Mouse (Mus musculus): ENCODE data around the gene Rassf1. TPM values are rescaled to one million over a fixed set of nuclear protein-coding genes. Genes with fewer than 3 reads are reported as not detected.
A peak's percentile ranks its signal among the peaks of the same experiment; 100 is the strongest.

The Rassf1 gene
- polyA plus RNA-seq, 1 experiment from 2014 or later, result 44.2 TPM

DNA sequence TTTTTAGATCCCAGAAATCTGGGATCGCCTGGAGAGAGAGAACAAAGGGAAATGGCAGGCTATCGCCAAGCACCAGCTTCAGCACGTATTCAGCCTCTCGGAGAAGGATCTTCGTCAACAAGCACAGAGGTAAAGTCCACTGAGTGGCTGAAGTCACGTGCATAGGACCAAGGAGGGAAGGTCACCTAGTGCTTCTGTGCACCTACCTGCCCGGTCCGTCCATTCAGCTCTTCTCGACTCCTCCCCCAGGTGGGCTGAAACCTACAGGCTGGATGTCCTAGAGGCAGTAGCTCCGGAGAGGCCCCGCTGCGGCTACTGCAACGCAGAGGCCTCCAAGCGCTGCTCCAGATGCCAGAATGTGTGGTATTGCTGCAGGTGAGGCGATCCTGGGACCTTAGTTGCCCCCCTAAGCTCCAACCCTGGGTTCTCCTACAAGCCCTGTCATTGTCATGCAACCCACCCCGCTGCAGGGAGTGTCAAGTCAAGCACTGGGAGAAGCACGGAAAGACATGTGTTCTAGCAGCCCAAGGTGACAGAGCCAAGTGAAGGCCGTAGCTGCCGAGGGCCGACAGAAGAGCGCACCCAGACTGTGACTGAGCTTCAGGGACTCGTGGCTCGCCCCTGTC lies 751 bp upstream of the Rassf1 start:
- H3K4me3 ChIP-seq (ENCODE audit: low read depth, low read length), result peak overlapping the region; percentile 46; the same call in 1 of the 2 replicates
- DNase-seq (ENCODE audit: low spot score), result peak; percentile 72
- peak overlapping the region; percentile 78 for H3K4me2 ChIP-seq (replicated peaks; ENCODE audit: low read depth)
- WGBS, result 44% methylated on average over 23 of the region's 23 CpGs
- peak; percentile 5; the same call in 1 of the 2 replicates for ATAC-seq (ENCODE audit: low FRiP score, low TSS enrichment)
- TF ChIP-seq CTCF (IDR thresholded peaks at IDR 0.05; ENCODE audit: low read depth), result no peak
- no peak for TF ChIP-seq EP300 (optimal IDR thresholded peaks at IDR 0.05)
- no peaks in the 10 kb centered on the region for H3K9me3 ChIP-seq (ENCODE audit: control insufficient read depth, low read length)
- H3K36me3 ChIP-seq (ENCODE audit: control insufficient read depth, insufficient read depth, low read length), result no peaks in the 10 kb centered on the region
- peak overlapping the region; percentile 59; the same call in 1 of the 2 replicates for H3K9ac ChIP-seq (ENCODE audit: low read length)
- H3K27ac ChIP-seq (replicated peaks), result peak overlapping the region; percentile 69; the same call in 1 of the 2 replicates
- no peaks in the 10 kb centered on the region for H3K27me3 ChIP-seq (ENCODE audit: control insufficient read depth, insufficient read depth, low read length)
- H3K4me1 ChIP-seq (replicated peaks; ENCODE audit: control insufficient read depth, insufficient read depth), result peaks cover 16% of the 10 kb centered on the region

DNA sequence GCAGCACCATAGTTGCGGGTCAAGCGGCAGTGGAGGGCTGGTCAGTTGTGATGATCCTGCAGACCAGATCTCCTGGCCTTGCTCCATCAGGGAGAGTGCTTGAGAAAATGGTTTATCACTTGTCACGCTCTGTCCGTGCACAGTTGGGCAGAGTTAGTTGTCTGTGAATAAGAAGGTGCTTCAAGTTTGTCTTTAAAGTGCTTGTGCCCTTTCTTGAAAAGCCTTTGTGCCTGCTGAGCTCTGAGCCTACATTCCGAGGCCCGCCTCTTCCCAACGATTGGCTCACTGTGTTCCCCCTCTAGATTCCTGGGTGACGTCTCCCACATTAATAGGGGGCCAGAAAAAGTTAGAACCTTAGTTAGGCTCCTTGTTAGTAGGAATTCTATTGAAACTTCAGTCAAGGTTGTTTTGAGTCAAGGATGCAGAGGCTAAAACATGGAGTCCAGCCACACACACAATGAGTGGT lies 568 bp downstream of the Rassf1 start:
- H3K27me3 ChIP-seq (ENCODE audit: control insufficient read depth, insufficient read depth, low read length), result no peaks in the 10 kb centered on the region
- ATAC-seq (ENCODE audit: low FRiP score, low TSS enrichment) (no peak), DNase-seq (ENCODE audit: low spot score) (no peak)
- peaks cover 24% of the 10 kb centered on the region for H3K4me1 ChIP-seq (replicated peaks; ENCODE audit: control insufficient read depth, insufficient read depth)
- H3K4me2 ChIP-seq (replicated peaks; ENCODE audit: low read depth), result peak overlapping the region; percentile 78
- TF ChIP-seq EP300 (optimal IDR thresholded peaks at IDR 0.05), result no peak
- no peak for TF ChIP-seq CTCF (IDR thresholded peaks at IDR 0.05; ENCODE audit: low read depth)
- H3K9me3 ChIP-seq (ENCODE audit: control insufficient read depth, low read length), result no peaks in the 10 kb centered on the region
- peak overlapping the region; percentile 46 for H3K4me3 ChIP-seq (ENCODE audit: low read depth, low read length)
- no peaks in the 10 kb centered on the region for H3K36me3 ChIP-seq (ENCODE audit: control insufficient read depth, insufficient read depth, low read length)
- H3K27ac ChIP-seq (replicated peaks), result peak overlapping the region; percentile 69
- WGBS, result 11% methylated on average over 8 of the region's 8 CpGs
- H3K9ac ChIP-seq (ENCODE audit: low read length), result peak overlapping the region; percentile 59

DNA sequence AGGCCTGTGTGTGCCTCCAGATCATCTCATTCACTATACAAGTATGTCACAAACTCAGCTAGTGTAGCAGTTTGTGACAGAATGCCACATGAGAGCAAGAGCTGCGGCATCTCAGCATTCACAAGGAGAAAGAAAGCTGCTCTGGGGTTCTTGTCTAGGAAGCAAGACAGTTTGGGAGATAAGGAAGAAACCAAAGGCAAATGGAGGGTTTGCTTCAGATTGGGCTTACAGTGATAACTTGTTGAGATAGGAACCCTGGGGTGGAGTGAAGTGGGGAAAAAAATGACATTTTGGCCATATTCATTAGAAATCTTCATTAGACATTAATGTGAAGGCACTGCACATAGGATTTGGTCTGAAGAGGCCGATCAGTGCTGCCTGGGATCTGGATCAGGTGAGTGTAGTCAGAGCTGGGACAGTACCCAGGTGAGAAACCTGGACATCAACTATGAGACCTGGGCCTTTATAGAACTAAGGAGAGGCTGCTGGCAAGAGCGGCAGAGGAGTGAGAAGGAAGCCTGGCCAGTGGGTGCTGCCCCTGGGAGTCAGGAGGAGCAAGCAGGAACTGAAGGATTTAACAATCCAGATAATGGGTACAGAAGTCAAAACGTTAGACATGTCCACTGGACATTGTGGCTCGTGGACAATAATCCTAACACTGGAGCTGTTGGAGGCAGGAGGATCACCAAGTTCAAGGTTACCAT lies 1.5 kb downstream of the Rassf1 start:
- TF ChIP-seq EP300 (optimal IDR thresholded peaks at IDR 0.05) (no peak), CTCF (IDR thresholded peaks at IDR 0.05; ENCODE audit: low read depth) (no peak)
- Histone ChIP-seq H3K9ac (ENCODE audit: low read length) (no peak overlapping the region), H3K36me3 (ENCODE audit: control insufficient read depth, insufficient read depth, low read length) (peaks cover 7% of the 10 kb centered on the region), H3K27me3 (ENCODE audit: control insufficient read depth, insufficient read depth, low read length) (no peaks in the 10 kb centered on the region), H3K4me1 (replicated peaks; ENCODE audit: control insufficient read depth, insufficient read depth) (peaks cover 22% of the 10 kb centered on the region), H3K27ac (replicated peaks) (peak overlapping the region; percentile 69; the same call in 1 of the 2 replicates), H3K9me3 (ENCODE audit: control insufficient read depth, low read length) (no peaks in the 10 kb centered on the region), H3K4me3 (ENCODE audit: low read depth, low read length) (no peak overlapping the region), H3K4me2 (replicated peaks; ENCODE audit: low read depth) (peak overlapping the region; percentile 78; the same call in 1 of the 2 replicates)
- no peak for ATAC-seq (ENCODE audit: low FRiP score, low TSS enrichment)
- no peak for DNase-seq (ENCODE audit: low spot score)
- 73% methylated on average over 5 of the region's 5 CpGs for WGBS

DNA sequence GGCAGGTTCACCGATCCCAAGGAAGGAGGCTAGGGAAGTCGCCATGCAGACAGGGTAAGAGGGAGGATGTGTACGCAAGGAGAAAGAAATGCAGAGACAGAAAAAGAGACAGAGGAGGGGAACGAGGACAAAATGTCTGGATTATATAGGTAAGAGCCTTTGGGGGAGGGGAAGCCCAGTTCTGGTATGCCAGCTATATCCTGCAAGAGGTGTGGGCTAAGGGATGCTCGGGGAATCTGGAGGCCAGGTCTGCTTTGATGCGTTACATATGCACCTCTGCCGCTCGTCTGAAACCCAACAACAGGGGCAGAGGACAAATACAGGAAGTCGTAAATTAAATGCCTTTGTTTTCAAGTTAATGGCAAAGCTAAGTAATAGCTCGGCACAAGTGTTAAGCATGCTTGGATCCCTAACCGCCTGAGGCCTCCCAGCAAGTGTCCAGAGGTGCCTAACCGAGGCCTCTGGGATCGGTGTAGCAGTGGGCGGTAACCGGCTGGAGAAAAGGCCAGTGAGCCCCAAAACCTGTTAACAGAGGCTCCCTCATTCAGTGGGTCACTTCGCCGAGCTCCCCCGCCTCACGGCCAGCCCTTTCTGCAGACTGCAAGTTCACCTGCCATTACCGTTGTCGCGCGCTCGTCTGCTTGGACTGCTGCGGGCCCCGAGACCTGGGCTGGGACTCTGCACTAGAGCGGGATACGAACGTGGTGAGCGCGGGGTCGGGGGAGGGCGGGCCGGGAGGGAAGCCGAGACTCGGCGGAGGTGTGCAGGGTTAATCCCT lies 2.4 kb downstream of the Rassf1 start:
- Histone ChIP-seq H3K36me3 (ENCODE audit: control insufficient read depth, insufficient read depth, low read length) (peaks cover 16% of the 10 kb centered on the region), H3K4me3 (ENCODE audit: low read depth, low read length) (peak overlapping the region; percentile 69), H3K4me2 (replicated peaks; ENCODE audit: low read depth) (peak overlapping the region; percentile 83), H3K9ac (ENCODE audit: low read length) (peak overlapping the region; percentile 58), H3K27me3 (ENCODE audit: control insufficient read depth, insufficient read depth, low read length) (no peaks in the 10 kb centered on the region), H3K9me3 (ENCODE audit: control insufficient read depth, low read length) (no peaks in the 10 kb centered on the region), H3K27ac (replicated peaks) (peak overlapping the region; percentile 78), H3K4me1 (replicated peaks; ENCODE audit: control insufficient read depth, insufficient read depth) (peaks cover 22% of the 10 kb centered on the region)
- ATAC-seq (ENCODE audit: low FRiP score, low TSS enrichment), result peak; percentile 33; the same call in 1 of the 2 replicates
- WGBS, result 7% methylated on average over 37 of the region's 37 CpGs
- no peak for TF ChIP-seq CTCF (IDR thresholded peaks at IDR 0.05; ENCODE audit: low read depth)
- TF ChIP-seq EP300 (optimal IDR thresholded peaks at IDR 0.05), result no peak
- DNase-seq (ENCODE audit: low spot score), result no peak

DNA sequence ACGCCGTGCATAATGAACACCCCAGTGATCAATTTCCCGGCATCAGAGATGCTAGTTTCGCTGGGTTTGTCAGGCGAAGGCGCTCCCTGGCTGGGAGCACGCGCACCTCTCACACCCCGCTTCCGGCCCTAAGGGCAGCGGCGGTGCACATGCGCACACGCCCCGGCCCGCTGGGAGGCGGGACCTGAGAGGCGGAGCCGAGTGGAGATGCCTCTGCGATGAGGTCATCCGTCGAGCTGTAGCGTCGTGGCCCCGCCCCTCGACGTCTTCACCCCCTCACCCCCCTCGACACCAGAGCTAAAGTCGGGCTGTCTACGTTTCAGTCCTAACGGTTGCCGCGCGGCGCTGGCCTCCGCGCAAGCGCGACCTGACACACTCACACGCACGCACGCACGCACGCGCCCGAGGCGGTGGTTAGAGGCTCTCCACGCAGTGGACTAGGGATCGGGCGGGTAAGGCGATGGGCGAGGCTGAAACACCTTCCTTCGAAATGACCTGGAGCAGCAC lies 3.0 kb downstream of the Rassf1 start:
- no peaks in the 10 kb centered on the region for H3K9me3 ChIP-seq (ENCODE audit: control insufficient read depth, low read length)
- under 1% methylated on average over 45 of the region's 53 CpGs for WGBS

More for the DNA sequence above, 3.0 kb downstream of the Rassf1 start:
- TF ChIP-seq CTCF (IDR thresholded peaks at IDR 0.05; ENCODE audit: low read depth) (no peak; the same call in 1 of the 2 replicates), EP300 (optimal IDR thresholded peaks at IDR 0.05) (no peak)
- Histone ChIP-seq H3K4me1 (replicated peaks; ENCODE audit: control insufficient read depth, insufficient read depth) (peaks cover 22% of the 10 kb centered on the region), H3K36me3 (ENCODE audit: control insufficient read depth, insufficient read depth, low read length) (peaks cover 22% of the 10 kb centered on the region), H3K27ac (replicated peaks) (peak overlapping the region; percentile 97), H3K27me3 (ENCODE audit: control insufficient read depth, insufficient read depth, low read length) (no peaks in the 10 kb centered on the region), H3K9ac (ENCODE audit: low read length) (peak overlapping the region; percentile 85), H3K4me2 (replicated peaks; ENCODE audit: low read depth) (peak overlapping the region; percentile 83), H3K4me3 (ENCODE audit: low read depth, low read length) (peak overlapping the region; percentile 69)
- DNase-seq (ENCODE audit: low spot score) (peak; percentile 98), ATAC-seq (ENCODE audit: low FRiP score, low TSS enrichment) (peak; percentile 91)
